Mouse (Mus musculus) layer of hippocampus, postnatal 25 days (tissue): ENCODE measurements at regions not wholly inside any gene's neighbourhood (a gene's known extent, or its start where the extent isn't known, plus 50 kb on each side); places are given as distances from the start of the nearest gene placed in this dataset.

Source experiments
- DNase-seq, 2 experiments: peaks; one replicate each; pipeline ENCODE4 v3.0.0; 2022; ENCODE audit warnings: mixed read lengths in 2 of 2, low spot score in 1 of 2; ENCODE audit errors: extremely low spot score in 1 of 2

DNA sequence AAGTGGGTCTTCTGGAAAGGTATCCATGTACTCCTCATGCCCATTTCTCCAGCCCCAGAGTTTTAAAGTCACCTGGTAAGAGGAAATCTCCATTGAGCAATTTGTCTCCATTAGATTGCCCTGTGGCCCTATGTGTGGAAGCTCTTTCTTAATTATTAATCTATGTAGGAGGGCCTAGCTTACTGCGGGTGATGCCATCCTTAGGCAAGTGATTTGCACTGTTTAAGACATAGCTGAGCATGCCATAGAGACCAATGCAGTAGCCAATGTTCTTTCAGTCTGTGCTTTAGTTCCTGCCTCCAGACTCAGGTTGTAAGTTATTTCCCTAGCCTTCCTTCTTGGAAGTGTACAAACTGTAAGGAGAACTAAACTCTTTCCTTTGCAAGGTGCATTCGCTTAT lies 661.0 kb downstream of the Hdgfl1 start:
- DNase-seq = no peak

DNA sequence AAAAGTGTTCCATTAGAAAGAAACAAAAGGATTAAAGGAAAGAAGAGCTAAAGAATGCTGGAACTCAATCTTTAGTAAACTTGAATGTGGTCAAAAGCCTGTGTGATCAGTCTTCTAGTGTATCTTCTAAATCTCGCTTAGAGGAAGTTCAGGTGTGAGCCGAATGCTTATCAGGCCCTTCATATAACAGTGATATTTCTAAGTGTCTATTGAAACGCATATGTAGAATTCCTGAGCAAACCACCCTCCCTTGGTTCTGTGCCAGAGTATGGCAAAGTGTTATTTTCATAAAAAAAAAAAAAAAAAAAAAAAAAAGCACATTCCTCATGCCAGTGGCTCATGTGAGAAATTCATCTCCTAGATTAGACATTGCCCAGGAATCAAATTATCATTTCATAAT lies 681.2 kb downstream of the Hdgfl1 start:
- DNase-seq = no peak

DNA sequence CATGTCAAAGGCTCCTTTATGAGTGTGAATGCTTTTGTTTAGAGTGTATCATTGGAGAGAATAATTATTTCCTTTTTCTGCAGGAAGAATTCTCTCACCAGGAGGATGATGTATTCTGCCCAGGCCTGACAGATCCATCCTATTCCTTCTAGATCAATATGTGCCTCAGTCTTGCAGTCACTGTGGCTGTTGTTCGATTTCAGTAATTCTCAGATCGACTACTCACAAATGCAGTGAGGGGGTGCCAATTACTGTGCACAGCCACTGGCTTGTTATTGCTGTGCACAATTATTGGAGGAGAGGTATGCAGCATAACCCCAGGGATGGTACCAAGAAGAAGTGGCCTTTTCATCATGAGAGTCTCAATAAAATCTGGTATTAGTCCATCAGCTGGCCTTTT lies 689.2 kb downstream of the Hdgfl1 start:
- DNase-seq = no peak

DNA sequence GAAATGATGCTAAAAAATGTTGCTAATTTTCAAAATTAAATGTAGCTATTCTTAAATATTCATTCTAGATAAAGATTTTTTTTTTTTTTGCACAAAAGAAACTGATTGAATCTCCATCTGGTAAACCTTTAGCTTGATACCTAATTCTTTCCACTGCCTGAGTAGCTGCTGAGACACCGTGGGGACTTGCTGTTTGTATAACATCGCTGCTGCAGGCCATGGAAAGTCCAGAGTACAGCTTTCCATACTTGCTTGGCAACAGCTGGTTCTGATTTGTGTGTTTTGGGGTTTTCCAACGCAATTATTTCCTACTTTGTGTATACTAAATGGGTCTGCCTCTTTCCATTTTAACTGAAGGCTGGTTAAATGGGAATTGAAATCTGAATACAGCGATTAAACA lies 689.7 kb downstream of the Hdgfl1 start:
- no peak for DNase-seq

DNA sequence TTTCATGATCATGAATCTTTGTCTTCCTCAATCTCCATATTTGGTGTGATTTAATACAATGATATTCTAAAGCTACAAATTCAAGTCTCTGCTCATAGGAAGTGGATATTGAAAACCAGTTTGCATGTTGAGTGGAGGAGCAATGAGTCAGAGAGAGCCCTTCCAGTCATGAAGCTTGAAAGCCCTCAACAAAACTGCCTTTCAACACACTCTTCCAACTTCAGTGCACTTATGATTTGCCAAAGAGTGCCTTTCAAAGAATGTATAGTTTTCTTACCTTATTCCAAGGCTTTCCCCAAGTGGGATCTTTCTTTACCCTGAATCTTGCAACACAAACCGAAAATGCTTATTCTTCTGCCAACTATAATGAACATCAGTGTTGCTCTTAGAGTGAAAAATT lies 690.6 kb downstream of the Hdgfl1 start:
- DNase-seq = no peak

DNA sequence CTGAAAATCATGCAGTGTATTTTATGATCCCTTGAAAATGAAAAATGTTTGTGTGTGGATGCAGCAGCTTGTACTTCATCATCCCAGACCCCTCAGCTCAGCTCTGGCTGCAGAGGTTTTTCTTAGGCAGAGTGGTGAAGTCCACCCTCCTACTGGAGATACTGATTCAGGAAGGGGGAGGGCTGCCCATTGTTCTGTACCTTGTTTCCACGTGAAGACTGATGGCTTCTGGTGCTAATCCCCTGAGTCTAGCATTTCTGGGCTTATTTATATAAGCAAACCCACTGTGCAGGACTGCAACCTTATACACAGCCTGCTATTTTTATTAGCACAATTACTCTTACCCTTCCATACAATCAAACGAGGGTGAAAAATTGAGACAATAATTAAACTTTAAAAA lies 708.6 kb downstream of the Hdgfl1 start:
- DNase-seq = no peak

DNA sequence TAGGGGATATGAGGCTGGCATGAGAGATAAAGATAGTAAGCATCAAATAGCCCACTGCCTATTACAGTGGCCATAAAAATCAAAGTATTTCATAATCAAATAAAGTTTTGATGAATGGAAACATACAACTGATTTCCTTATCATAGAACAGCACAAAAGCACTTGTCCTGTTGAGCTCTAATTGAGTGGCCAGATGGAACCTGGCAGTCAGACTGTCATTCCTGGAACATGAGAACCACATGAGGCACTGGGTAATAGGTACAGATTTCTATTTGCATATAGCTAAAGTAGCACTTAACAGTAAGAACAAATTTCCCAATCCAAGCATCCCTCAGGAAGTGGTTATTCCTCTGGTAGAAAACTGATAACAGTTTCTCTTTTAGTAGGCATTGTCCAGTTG lies 732.3 kb downstream of the Hdgfl1 start:
- DNase-seq = no peak

DNA sequence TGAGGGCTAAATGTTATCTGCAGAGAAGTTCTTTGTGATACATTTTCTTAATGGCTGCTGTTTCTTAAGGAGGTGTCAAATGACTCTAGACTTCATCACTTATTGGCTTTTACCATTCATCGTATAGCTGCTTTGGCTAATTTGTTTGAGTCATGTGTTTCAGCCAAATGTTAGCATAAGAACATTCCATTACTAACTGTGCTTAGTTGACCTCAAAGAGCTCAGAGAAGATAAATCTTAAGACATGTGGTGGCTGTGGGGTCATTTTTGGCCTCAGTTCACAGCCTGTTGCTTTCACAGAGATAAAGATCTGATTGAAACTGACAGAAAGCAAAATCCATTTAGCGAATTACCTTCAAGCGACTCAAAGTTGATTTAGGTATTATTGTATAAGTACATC lies 743.6 kb downstream of the Hdgfl1 start:
- no peak for DNase-seq

DNA sequence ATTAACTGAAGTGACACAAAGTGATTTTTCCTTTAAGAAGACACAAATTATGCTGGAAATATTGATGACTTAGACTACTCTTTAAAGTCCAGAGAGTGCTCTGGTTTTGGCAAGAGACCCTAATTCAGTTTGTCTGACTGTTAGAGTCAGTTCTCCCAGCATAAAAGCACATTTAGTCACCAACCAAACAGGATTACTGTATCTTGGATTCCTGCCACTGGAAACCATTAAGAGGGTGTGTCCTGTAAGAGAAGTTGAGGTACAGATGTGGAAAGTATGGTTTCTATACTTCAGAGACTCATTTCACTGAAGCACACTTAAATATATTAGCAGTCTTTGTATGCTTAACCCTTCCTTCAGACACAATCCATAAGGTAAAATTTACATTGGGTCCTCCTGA lies 745.3 kb downstream of the Hdgfl1 start:
- DNase-seq = no peak

DNA sequence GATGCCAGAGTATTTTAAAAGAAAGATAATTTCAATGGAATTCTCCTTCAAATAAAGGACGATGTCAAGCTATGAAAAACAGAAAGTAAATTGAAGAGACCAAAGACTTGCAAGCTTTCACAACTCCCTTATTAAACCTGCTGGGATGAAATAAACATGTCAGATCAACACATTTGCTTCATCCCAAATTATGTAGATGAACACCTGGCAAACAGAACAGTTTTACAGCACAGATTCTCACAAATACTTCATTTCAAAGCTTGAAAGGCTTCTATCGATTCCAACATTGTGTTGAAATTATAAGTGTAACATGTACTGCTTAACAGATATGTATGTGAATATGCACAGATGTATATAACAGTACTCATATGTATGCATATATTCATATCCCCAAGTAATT lies 749.5 kb downstream of the Hdgfl1 start:
- DNase-seq = no peak

DNA sequence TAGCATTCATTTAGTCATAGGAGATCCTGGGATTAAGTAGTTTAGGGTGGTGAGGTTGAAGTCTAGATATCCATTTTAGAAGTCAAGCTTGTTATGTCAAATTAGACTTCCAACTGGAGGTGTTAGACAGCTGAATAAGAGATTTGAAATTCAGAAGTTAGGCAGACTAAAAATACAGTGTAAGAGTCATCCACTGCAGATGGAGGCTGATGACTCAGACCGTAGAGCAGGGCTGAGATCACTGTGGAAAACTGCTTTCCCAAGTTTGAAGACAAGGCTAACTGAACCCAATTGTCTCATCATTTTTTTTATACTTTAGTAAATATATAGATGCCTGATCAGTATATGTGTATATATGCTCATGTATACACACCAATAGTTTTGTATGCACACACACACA lies 738.8 kb upstream of the Nrsn1 start:
- DNase-seq = no peak

DNA sequence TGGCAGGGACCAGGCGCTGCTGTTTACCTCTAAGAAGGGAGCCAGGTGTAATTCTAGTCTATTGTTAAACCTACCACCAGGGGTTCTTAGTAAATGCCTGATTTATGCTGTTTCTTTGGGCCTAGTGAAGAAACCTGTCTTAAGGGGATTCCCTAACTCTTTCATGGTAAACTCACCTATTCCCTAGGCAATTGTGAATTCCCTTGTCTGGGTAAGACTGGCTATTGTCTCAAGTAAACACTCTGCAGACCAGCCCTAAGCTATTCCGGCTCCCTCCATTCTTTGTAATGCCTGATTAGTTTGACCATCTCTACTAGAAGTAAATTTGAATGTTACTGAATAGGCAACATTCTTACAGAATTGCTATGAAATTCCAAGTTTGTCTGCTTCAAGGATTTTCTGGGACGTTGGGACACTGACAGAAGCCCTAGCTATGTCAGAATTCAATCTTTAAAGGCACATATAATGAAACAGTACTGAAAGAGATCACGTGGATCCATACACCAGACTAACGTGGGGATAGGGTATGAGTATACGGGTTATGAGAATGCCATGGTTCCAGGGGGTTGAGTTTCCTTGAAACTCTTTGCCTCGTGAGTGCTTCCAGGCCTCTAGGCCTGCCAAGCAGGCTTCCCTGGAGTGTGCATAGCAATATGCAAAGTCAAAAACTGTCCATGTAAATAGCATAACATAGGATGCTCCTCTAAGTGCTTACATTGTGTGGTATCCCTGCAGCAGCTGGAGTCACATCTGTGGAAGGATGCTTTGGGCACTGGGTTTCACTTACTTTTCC lies 734.7 kb upstream of the Nrsn1 start:
- no peak for DNase-seq

DNA sequence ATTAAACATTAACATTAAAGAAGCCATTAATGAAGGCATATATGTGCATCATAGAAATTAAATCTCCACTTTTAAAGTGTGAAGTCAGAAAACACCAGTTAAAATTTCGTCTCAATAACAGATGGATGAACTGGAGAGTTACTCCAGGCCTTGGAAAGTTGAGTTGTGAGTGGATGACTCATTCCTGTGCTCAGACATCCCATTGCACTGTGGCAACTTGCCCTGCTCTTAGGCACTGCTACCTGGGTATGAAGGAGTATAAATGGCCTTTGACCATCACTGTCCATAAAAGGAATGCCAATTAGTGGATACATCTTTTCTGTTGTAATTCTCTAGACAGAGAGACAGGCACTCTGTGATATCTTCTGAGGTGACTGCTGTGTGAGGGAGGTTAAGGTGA lies 723.2 kb upstream of the Nrsn1 start:
- DNase-seq = no peak

DNA sequence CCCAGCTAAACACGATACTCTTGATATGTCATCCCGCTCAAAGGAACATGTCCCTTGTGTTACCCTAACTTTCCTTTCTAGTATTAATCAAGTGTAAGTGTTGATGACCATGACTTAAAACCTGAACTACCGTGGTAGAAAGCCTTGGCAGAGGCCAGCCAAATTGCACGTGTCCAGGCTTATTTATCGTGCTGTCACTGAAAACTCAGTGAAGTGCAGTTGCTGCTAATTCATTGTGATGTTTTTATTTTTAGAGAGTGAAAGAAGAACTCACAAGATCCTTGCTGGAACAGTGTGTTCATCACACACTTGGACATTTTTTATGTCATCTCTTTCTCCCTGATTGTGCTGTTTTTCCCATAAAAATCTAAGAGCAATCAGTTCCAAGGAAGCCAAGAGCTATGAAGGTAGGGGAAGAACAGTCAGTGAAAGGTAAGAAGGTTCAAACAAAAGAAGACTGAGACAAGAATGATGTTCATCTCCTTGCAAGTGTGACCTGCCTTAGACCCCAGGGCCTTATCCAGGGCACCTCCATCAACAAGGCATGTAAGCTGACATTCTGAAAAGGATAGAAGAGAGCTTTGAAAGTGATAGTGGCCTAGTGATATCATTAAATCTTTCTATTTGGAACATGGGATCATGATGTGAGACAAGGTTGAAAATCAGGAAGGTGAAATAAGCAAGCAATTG lies 718.9 kb upstream of the Nrsn1 start:
- no peak for DNase-seq

DNA sequence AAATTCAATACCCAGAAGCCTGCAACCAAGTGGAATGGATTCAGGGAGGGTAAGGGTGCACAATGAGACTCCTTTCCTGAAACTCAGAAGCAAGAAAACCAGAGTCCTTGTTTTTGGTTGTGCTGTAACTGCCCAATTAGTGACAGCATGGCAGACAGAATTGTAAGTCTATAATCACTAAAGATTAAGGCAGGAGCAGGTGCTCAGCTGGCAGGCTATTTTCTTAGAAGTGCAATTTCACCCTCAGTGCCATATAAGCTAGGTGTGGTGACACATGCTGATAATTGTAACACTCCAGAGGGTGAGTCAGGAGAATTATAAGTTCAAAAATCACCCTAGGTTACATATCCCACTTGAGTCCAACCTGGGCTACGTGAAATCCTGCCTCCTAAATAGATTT lies 714.2 kb upstream of the Nrsn1 start:
- DNase-seq = no peak

DNA sequence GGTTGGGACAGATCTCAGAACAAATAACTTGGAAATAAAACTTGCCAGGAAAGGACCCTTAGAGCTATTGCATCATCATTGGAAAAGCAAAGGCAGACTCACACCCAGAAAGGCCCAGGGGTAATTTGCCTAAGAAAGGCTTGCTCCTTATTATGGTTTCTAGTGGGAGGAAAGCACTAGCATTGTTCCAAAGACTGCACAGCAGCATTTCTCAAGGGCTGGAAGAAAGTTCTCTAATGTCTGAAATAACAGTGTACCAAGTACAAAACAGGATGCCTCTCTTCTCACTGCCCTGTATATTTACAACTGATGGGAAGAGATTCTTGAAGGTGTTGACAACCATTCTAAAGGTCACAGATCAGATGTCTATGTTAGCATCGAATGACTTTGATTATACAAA lies 713.4 kb upstream of the Nrsn1 start:
- no peak for DNase-seq

DNA sequence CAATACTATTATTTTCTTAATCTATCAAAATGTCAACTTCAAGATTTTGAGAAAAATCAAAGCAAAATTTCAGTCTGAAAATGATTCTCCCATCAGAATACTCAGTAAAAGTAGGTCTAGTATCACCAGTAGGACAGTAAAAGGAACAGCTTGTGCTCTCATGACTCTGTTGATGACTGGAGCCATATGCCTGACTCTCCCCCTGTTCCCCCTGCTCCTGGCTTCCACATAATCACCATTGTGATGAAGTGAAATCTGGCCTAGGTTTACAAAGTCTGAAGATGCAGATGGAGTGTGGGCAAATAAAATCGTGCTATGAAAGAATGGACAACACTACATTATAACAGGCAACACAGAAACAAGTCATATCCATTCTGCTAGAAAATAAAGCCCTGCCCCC lies 708.3 kb upstream of the Nrsn1 start:
- DNase-seq = no peak

DNA sequence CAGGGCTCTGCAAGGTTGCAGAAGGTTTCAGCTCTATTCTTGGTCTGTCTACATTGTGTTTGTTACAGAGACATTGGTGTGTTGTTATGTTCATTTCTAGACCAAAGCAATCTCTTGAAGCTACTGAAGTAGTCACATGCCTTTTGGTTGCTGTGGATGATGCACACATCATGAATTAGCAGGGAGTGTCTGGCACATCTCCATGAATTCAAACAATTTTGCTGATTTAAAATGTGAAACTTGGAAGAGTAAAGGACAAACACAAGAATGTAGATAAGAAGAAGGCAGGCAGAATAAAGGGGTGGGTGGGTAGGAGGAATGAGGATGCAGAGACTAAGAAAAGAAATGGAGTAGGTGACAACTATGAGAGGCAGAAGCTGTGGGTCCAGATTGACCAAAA lies 688.3 kb upstream of the Nrsn1 start:
- DNase-seq = no peak

DNA sequence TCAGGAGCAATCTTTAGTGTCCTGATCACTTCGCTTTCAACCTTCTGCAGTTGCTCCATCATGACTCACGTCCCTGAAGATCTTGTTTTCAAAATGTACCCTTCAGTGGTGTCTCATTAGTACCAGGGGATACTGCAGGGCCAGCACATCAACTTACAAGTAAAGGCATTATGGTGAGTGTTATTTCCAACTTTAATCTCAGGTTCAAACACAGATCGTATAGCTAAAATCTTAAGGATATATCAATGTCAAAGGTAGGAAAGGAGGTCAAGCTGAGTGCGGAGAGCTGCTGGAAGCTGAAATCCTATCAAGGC lies 687.8 kb upstream of the Nrsn1 start:
- no peak for DNase-seq

DNA sequence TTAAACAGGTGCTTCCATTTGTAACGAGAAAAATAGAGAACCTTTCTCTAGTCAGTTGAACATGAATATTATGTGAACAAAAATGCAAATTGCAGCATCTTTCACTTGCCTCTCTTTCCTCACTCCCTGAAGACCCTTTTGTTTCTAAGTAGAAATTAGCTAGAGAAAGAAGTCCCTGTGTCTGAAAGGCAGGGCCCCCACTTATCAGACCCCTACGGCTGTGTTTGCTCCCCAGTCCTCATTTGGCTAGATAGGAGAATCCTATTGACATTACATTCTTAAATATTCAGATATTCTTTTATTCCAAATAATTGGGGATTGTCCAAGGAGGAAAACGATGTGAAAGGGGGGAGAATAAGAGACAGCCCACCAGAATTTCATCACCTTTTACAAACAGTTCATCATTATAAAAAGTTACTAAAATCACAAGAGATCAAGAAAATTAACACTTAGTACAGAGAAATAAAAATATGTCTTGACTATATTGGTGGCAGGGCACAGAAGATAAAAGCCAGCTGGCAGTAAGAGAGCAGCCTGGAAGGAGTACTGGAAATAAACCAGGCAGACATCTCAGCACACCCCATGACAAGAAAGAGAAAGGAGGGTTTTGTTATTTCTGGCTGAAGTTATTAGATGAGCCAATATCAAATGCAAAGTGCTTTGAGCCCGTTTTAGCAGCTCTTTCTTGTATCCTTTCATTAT lies 687.3 kb upstream of the Nrsn1 start:
- DNase-seq = no peak

DNA sequence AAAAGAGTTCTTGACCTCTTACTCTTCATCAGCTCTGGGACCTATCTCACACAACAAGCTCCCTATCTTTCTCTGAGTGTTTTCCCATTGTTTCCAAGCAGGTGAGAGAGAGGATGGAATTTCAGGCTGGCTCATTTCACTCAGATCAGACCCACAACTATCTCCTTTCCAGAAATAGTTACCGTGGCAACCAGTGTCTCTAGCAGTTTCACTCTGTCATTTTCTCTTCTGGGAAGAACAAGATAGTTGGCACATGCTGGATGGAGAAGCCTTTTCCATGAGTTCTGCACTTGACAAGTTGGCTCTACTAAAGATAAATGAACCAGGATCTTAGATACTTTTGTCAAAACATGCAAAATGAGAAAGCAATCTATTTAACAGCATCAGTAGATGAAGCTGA lies 667.3 kb upstream of the Nrsn1 start:
- DNase-seq = no peak

DNA sequence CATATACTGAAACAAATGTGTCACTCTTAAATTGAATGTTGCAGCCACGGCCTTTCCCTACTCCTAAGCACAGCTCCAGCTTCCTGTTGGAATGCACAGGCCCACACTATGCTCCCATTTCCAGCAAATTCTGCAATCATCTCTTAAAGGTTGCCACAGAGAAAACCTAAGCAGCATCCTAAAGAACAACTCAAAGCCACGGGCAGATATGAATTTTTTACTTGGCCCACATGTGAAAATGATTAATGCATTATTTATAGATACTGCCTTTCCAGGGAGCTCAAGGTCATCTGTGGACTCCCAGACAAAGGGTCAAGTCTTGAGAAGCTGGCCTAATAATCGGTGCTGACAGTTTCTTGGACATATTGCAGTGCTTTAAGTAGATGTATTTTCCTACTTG lies 663.5 kb upstream of the Nrsn1 start:
- DNase-seq = no peak
